36 mouse cellular contexts compared by ENCODE assay signal in genomic region chr9:110208967-110209366, GRCm38 (mm10). TPM values are rescaled to one million over a fixed set of nuclear protein-coding genes. Genes with fewer than 3 reads are reported as not detected.
DNase-seq lines count a peak whose midpoint lies in the region; ATAC-seq and TF ChIP-seq lines count a peak whose summit lies in the region.
"Had no signal": no experiment of that assay in that cellular context is flagged by ENCODE, and none has a peak within 500 bp of the region (broad histone marks: within the 10 kb centered on the region; RNA-seq: fewer than 3 reads in every experiment).

No protein-coding gene starts in this region.

- peak overlapping the region; percentile 57; the same call in 1 of the 2 replicates for H3K27ac ChIP-seq in forebrain, embryonic 12.5 days
- H3K27ac ChIP-seq in forebrain, embryonic 10.5 days: no peak overlapping the region
- H3K27ac ChIP-seq in heart, postnatal 0 days (ENCODE audit: low read depth): 0 out of 2 replicates have a peak overlapping the region, but pooled peaks have one; percentile 8
- peak overlapping the region; percentile 87 for H3K27ac ChIP-seq in cortical plate, adult 2 months (ENCODE audit: insufficient read depth, low read length)
- H3K27ac ChIP-seq in olfactory bulb, adult 2 months (ENCODE audit: insufficient read depth, low read depth, low read length): peak overlapping the region; percentile 80
- H3K27ac ChIP-seq: embryonic facial prominence, embryonic 12.5 days; heart, embryonic 13.5 days; hindbrain, embryonic 13.5 days; kidney, postnatal 0 days; limb, embryonic 15.5 days; liver, embryonic 13.5 days; midbrain, embryonic 12.5 days; neural tube, embryonic 12.5 days had no signal

- TF ChIP-seq CTCF in heart, postnatal 0 days (IDR thresholded peaks at IDR 0.05; ENCODE audit: low read depth): no peak
- no peak for TF ChIP-seq CTCF in cortical plate, adult 2 months (IDR thresholded peaks at IDR 0.05; ENCODE audit: extremely low read depth, insufficient read depth, low read length)
- TF ChIP-seq CTCF in olfactory bulb, adult 2 months (IDR thresholded peaks at IDR 0.05; ENCODE audit: insufficient read depth, low read depth, low read length): no peak

- H3K9ac ChIP-seq in forebrain, embryonic 12.5 days: no peak overlapping the region
- no peak overlapping the region for H3K9ac ChIP-seq in heart, postnatal 0 days (replicated peaks; ENCODE audit: low read depth, low read length)
- H3K9ac ChIP-seq: embryonic facial prominence, embryonic 12.5 days; heart, embryonic 13.5 days; hindbrain, embryonic 13.5 days; limb, embryonic 15.5 days; liver, embryonic 13.5 days; midbrain, embryonic 12.5 days; neural tube, embryonic 12.5 days had no signal

- 40% methylated on average over 3 of the region's 3 CpGs for WGBS in forebrain, embryonic 12.5 days
- 88% methylated on average over 3 of the region's 3 CpGs for WGBS in forebrain, embryonic 10.5 days
- 55% methylated on average over 3 of the region's 3 CpGs for WGBS in heart, postnatal 0 days
- WGBS in olfactory bulb, adult 2 months: 16% methylated on average over 3 of the region's 3 CpGs

- TF ChIP-seq EP300 in heart, postnatal 0 days (IDR thresholded peaks at IDR 0.05; ENCODE audit: low read depth): no peak

- H3K36me3 ChIP-seq in forebrain, embryonic 12.5 days (replicated peaks): peaks cover 70% of the 10 kb centered on the region
- H3K36me3 ChIP-seq in forebrain, embryonic 10.5 days (replicated peaks): peaks cover 99% of the 10 kb centered on the region
- peaks cover 66% of the 10 kb centered on the region for H3K36me3 ChIP-seq in heart, postnatal 0 days (replicated peaks; ENCODE audit: control insufficient read depth, insufficient read depth, low read length)

- no peak for DNase-seq in forebrain, embryonic 10.5 days (ENCODE audit: extremely low spot score, low spot score)
- no peak for DNase-seq in heart, postnatal 0 days (ENCODE audit: low spot score)
- no peak for DNase-seq in heart, adult 9 months (ENCODE audit: low spot score in 2 of 2)
- DNase-seq in gastrocnemius, postnatal 10 days: no peak
- DNase-seq in ovary, adult 18-20 months (ENCODE audit: low spot score): no peak
- DNase-seq: adrenal gland, adult 8-10 months; cerebellum, adult 11 months; cerebellum, adult 9-10 months; cerebellum, postnatal 36 days; embryo, embryonic 11 days; gastrocnemius, postnatal 25 days; heart, adult 18-20 months; heart, postnatal 36 days; kidney, adult 8-10 months; kidney, postnatal 4 days; layer of hippocampus, adult 9-11 months; liver, embryonic 13.5 days; lung, adult 18-20 months; lung, postnatal 4 days; retina, postnatal 1 day; right cerebral cortex, postnatal 14 days; thymus, postnatal 14 days had no signal

- no peak overlapping the region for H3K4me3 ChIP-seq in forebrain, embryonic 12.5 days (replicated peaks)
- no peak overlapping the region for H3K4me3 ChIP-seq in forebrain, embryonic 10.5 days
- H3K4me3 ChIP-seq in heart, postnatal 0 days (ENCODE audit: low read depth, low read length): no peak overlapping the region
- no peak overlapping the region for H3K4me3 ChIP-seq in cortical plate, adult 2 months (ENCODE audit: insufficient read depth, low read length)
- no peak overlapping the region for H3K4me3 ChIP-seq in olfactory bulb, adult 2 months (ENCODE audit: insufficient read depth, low read depth, low read length)
- H3K4me3 ChIP-seq: embryonic facial prominence, embryonic 12.5 days; heart, embryonic 13.5 days; hindbrain, embryonic 13.5 days; limb, embryonic 15.5 days; liver, embryonic 13.5 days; megakaryocyte, embryonic 14.5 days; midbrain, embryonic 12.5 days; myocyte; neural tube, embryonic 12.5 days had no signal

- H3K27me3 ChIP-seq in forebrain, embryonic 12.5 days: no peaks in the 10 kb centered on the region
- no peaks in the 10 kb centered on the region for H3K27me3 ChIP-seq in forebrain, embryonic 10.5 days (ENCODE audit: poor library complexity, severe bottlenecking)
- no peaks in the 10 kb centered on the region for H3K27me3 ChIP-seq in heart, postnatal 0 days (ENCODE audit: control insufficient read depth, insufficient read depth, low read length)
- H3K27me3 ChIP-seq: CH12.LX; embryonic facial prominence, embryonic 12.5 days; heart, embryonic 13.5 days; hindbrain, embryonic 13.5 days; limb, embryonic 15.5 days; liver, embryonic 13.5 days; megakaryocyte, embryonic 14.5 days; midbrain, embryonic 12.5 days; neural tube, embryonic 12.5 days had no signal

- H3K9me3 ChIP-seq in forebrain, embryonic 12.5 days: no peaks in the 10 kb centered on the region
- no peaks in the 10 kb centered on the region for H3K9me3 ChIP-seq in forebrain, embryonic 10.5 days
- H3K9me3 ChIP-seq in heart, postnatal 0 days (replicated peaks; ENCODE audit: control insufficient read depth, low read length): no peaks in the 10 kb centered on the region
- H3K9me3 ChIP-seq: embryonic facial prominence, embryonic 12.5 days; heart, embryonic 13.5 days; hindbrain, embryonic 13.5 days; limb, embryonic 15.5 days; liver, embryonic 13.5 days; megakaryocyte, embryonic 14.5 days; midbrain, embryonic 12.5 days; neural tube, embryonic 12.5 days had no signal

- H3K4me2 ChIP-seq in forebrain, embryonic 12.5 days: no peak overlapping the region
- H3K4me2 ChIP-seq in heart, postnatal 0 days (ENCODE audit: low read depth, low read length): no peak overlapping the region
- H3K4me2 ChIP-seq: embryonic facial prominence, embryonic 12.5 days; heart, embryonic 13.5 days; hindbrain, embryonic 13.5 days; limb, embryonic 15.5 days; liver, embryonic 13.5 days; midbrain, embryonic 12.5 days; neural tube, embryonic 12.5 days had no signal

- peaks cover 25% of the 10 kb centered on the region for H3K4me1 ChIP-seq in forebrain, embryonic 12.5 days
- peaks cover 40% of the 10 kb centered on the region for H3K4me1 ChIP-seq in forebrain, embryonic 10.5 days
- no peaks in the 10 kb centered on the region for H3K4me1 ChIP-seq in heart, postnatal 0 days (ENCODE audit: control insufficient read depth, insufficient read depth)
- H3K4me1 ChIP-seq in cortical plate, adult 2 months (ENCODE audit: control insufficient read depth, insufficient read depth, low read length): peaks cover 16% of the 10 kb centered on the region
- H3K4me1 ChIP-seq in olfactory bulb, adult 2 months (ENCODE audit: control insufficient read depth, insufficient read depth, low read length): peaks cover 8% of the 10 kb centered on the region
- H3K4me1 ChIP-seq: limb, embryonic 15.5 days; liver, embryonic 13.5 days had no signal

- no peak for TF ChIP-seq POLR2A in cortical plate, adult 2 months (IDR thresholded peaks at IDR 0.05; ENCODE audit: extremely low read depth, insufficient read depth, low read length)
- TF ChIP-seq POLR2A in olfactory bulb, adult 2 months (IDR thresholded peaks at IDR 0.05; ENCODE audit: insufficient read depth, low read depth, low read length): no peak

- ATAC-seq in forebrain, embryonic 12.5 days (ENCODE audit: low FRiP score): no peak
- 0 out of 2 replicates have a peak, but pooled peaks have one; percentile 17 for ATAC-seq in heart, postnatal 0 days (ENCODE audit: insufficient read depth, low read depth)
- ATAC-seq: intestine, embryonic 16.5 days had no signal

RNA-seq across cellular contexts. Expression of gene Cspg5, which starts 34.6 kb away (rescaled TPM):
- 21.9 and 22.3 TPM in 2 replicates for polyA plus RNA-seq in forebrain, embryonic 12.5 days (2016; fragmentation: Nextera tagmentation; extraction: Ambion mirVana)
- polyA plus RNA-seq in forebrain, embryonic 10.5 days (2016; fragmentation: Nextera tagmentation; extraction: Ambion mirVana): 5.4 and 6.3 TPM in 2 replicates
- total RNA-seq in heart, postnatal 0 days (2014; rRNA removed; ENCODE audit: low replicate concordance): 0.19 and 1.1 TPM in 2 replicates
- 0.71 and 1.1 TPM in 2 replicates for polyA plus RNA-seq in heart, postnatal 0 days (2015; fragmentation: Nextera tagmentation; extraction: Ambion mirVana)
- polyA plus RNA-seq in cortical plate, adult 2 months (2012; rRNA removed): 382 and 388 TPM in 2 replicates
- 129 TPM in 1 of 2 replicates, not detected in the other for polyA plus RNA-seq in olfactory bulb, adult 2 months (2012; ENCODE audit: insufficient read depth, insufficient read length, low replicate concordance, missing spikeins)
- 1 to 10 TPM; 1.3 TPM for total RNA-seq in gastrocnemius, postnatal 10 days (2021)
